ENCODE assay signal across 8 mouse cellular contexts in the genomic region with DNA sequence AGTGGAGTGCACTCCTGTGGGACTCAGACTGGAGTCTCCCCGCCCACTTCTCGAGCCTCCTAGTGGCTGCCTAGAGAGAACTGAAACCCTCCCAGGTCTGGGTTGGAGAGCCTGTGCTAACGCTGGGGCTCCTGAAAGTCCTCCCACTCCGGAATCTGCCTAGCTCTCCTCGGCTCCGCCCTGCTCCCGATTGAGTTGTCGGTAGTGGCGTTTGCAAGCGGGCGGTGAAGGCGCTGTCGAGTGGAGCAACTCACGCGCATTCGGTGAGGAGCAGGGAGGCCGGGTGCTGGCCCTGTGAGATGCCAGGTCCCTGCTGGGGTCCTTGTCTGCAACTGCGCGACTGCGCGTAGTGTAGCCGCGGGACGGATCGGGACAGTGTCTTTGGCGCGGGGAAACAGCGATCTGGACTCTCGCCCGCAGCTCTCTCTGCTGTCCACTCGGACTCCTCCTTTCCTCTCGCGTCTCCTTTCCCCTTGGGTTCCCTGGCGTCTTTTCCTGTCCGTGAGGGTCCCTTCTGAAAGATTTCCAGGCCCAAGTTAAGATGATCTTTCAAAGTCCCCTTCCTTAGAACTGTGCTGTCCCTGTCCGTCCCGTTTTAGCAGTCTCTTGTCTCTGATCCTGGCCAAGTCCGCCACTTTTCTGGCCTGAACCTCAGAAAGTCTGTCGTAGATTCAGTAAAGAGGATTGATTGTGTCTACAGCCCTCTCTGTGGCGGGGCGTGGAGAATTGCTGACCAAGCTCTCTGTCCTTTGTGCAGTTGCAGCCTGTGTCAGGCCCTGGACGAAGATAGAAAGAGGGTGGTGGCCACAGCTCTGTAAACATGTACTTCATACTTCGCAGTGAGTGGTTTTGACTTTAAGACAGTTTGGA. TPM values are rescaled to one million over a fixed set of nuclear protein-coding genes. Genes with fewer than 3 reads are reported as not detected.
DNase-seq lines count a peak whose midpoint lies in the region; ATAC-seq lines count a peak whose summit lies in the region.

No protein-coding gene starts in this region.

- no peaks in the 10 kb centered on the region for H3K27me3 ChIP-seq in hindbrain, embryonic 12.5 days

- H3K9me3 ChIP-seq in hindbrain, embryonic 12.5 days (replicated peaks): no peaks in the 10 kb centered on the region

- peak overlapping the region; percentile 75 for H3K27ac ChIP-seq in hindbrain, embryonic 12.5 days

- peaks cover 3% of the 10 kb centered on the region for H3K4me1 ChIP-seq in hindbrain, embryonic 12.5 days

- peak; percentile 91 for ATAC-seq in hindbrain, embryonic 12.5 days (ENCODE audit: low FRiP score)

- WGBS in hindbrain, embryonic 12.5 days: under 1% methylated on average over 43 of the region's 43 CpGs

- DNase-seq in T-cell, adult 2 months (ENCODE audit: low spot score): peak; percentile 47
- peak; percentile 69 to 78 for DNase-seq in cerebellum, postnatal 25 days
- DNase-seq in frontal cortex, postnatal 14 days (ENCODE audit: low spot score in 2 of 2): peak; percentile 32 to 51
- peak; percentile 23 to 48 for DNase-seq in layer of hippocampus, postnatal 25 days (ENCODE audit: extremely low spot score in 1 of 2, low spot score in 1 of 2)
- DNase-seq in lung, postnatal 14 days: peak; percentile 82
- DNase-seq in ovary, postnatal 36 days (ENCODE audit: low spot score): peak; percentile 80
- peak; percentile 65 for DNase-seq in thymus, postnatal 14 days

- H3K4me3 ChIP-seq in hindbrain, embryonic 12.5 days: peak overlapping the region; percentile 49

- H3K36me3 ChIP-seq in hindbrain, embryonic 12.5 days: no peaks in the 10 kb centered on the region

- H3K9ac ChIP-seq in hindbrain, embryonic 12.5 days: peak overlapping the region; percentile 71

- H3K4me2 ChIP-seq in hindbrain, embryonic 12.5 days (replicated peaks): peak overlapping the region; percentile 67

RNA-seq across cellular contexts. Expression of a gene that starts 26.9 kb away (rescaled TPM):
- polyA plus RNA-seq in hindbrain, embryonic 12.5 days (2016; fragmentation: Nextera tagmentation; extraction: Ambion mirVana): 3.8 and 4.3 TPM in 2 replicates
- 1 to 10 TPM; 3.8 to 4.0 TPM for total RNA-seq in layer of hippocampus, postnatal 25 days (2021)

Comparison
In these comparisons a context has a peak if more than half of its experiments do, and no peak if none do; other contexts are left out.
1. Peak in every context shown above with its lines: DNase-seq, ATAC-seq, H3K4me3 ChIP-seq and H3K27ac ChIP-seq.